Mouse (Mus musculus): ENCODE results near the gene Slc10a4. TPM values are rescaled to one million over a fixed set of nuclear protein-coding genes. Genes with fewer than 3 reads are reported as not detected.
"Not testable (repeated sequence)": the region's sequence is repeated elsewhere in the genome, so short reads cannot be mapped to it uniquely, and the experiment has no call there.

The Slc10a4 gene
- total RNA-seq, 1 experiment from 2014 or later, result not detected

DNA sequence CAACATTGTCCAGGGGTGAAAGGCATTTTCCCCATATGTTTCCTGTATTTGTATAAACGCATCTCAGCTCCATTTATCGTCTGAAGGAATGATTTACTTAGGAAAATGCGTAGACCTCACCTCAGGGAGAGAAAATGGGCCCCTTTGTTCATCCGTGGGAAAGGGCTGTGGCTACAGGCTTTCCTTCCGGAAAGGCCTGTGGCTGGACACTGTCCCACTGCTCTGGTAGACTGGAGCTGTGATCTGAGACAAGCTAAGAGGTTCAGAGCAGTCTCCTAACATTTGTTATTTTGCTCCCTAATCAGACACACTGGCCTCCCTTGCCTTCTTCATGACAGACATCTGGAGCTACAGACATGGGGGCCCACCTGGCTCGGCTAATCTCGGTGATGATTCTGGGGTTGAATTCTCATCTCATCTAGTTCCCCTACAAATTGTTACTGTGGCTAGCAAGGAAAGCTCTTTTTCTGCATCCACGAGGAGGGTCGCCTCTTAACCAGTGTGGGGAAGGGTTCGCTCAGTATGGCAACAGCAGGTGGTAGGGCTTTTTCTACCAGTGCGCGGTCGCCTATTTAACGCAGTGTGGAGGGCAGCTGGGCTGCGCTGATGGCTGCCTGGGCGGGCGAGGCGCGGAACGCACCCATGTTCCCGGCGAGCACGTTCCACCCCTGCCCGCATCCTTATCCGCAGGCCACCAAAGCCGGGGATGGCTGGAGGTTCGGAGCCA lies 6.4 kb downstream of the Slc10a4 start:
- ATAC-seq (replicated peaks; ENCODE audit: low read depth, poor library complexity, severe bottlenecking), result not testable (repeated sequence)

DNA sequence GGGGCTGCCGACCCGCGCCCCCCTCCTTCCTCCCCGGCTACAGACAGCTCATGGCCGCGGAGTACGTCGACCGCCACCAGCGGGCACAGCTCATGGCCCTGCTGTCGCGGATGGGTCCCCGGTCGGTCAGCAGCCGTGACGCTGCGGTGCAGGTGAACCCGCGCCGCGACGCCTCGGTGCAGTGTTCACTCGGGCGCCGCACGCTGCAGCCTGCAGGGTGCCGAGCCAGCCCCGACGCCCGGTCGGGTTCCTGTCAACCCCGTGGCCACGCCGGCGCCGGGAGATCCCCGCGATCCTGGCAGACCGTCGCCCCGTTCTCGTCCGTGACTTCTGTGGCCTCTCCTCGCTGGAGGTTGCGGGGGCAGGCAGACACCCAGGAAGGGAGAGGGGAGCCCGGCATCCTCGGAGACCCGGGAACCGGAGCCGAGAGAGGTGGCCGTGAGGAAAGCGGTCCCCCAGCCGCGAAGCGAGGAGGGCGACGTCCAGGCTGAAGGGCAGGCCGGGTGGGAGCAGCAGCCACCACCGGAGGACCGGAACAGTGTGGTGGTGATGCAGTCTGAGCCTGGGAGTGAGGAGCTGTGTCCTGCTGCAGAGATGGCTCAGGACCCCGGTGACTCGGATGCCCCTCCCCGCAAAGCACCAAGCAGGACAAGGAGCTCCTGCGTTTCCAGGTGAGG lies 7.1 kb downstream of the Slc10a4 start:
- peak; percentile 42 for ATAC-seq (replicated peaks; ENCODE audit: low read depth, poor library complexity, severe bottlenecking)

DNA sequence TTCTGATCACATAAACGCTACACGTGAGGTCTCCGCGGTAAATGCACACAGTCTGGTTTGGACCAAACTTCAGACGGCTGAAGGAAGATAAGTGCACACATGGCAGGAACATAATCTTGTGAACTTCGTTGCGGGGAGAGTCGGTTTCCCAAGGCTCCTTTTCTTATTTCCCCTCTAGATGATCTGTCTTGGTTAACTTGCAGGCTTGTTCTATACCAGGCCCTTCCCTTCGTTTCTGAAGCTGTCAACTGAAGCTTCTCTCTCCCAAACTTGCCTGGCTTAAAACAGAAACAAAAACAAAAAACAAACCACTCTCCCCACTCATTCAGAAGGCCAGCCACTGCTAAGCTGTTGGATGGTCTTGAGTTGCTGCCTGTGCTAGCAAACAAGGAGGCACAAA lies 8.1 kb downstream of the Slc10a4 start:
- ATAC-seq (replicated peaks; ENCODE audit: low read depth, poor library complexity, severe bottlenecking), result no peak

DNA sequence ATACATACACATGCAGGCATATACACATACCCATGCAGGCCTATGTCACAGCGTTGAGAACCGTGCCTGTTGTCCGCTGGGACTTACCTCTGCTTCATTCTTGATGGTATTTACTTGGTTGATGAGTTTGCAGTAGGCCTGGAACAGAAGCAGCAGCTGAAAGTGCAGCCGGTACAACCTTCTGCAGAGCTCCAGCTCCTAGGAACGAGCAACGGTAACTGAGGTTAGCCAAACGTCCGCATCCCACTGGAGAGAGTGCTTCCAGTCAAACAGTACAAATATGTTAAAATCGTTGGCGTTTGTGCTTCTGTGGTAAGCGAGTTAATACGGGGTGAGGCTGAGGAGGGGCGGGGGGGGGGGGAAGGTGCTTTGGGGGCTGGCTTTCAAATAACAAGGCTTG lies 17.1 kb downstream of the Slc10a4 start:
- ATAC-seq (replicated peaks; ENCODE audit: low read depth, poor library complexity, severe bottlenecking), result no peak

DNA sequence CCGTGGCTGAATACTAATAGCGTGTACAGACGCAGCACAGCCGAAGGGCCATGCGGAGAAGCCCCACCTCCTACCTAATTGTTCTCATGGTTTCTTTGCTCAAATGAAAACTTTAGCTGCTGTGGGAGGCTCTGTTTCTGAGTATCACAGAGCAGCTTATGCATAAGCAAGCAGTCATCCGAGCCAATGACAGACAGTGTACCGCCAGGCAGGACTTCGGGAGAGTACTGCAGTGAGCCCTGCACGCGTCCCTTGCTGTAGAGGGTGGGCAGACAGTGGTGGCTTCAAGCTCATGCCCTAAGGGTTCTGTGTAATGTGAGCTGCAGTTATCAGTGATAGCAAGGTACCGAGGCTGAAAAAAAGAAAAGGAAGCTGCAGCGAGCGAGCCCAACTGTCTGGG lies 22.0 kb downstream of the Slc10a4 start:
- no peak for ATAC-seq (replicated peaks; ENCODE audit: low read depth, poor library complexity, severe bottlenecking)

DNA sequence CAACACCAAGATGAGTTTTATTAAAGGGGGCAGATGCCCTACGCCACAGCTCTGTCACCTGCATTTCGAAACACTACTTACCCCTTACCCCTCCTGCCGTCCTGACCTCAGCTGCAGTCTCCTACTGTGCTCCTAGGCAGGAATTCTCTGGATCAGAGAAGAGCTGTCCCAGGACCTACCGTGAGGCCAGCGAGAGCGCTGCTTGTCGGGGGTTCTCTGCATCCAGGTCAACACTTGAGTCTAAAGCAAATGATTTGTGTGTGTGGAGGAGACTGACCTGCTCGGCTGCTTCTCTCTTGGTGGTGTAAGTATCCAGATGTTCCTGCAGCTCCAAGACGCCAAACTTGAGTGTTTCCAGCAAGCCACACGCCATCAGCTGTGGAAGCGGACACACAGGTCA lies 25.8 kb downstream of the Slc10a4 start:
- no peak for ATAC-seq (replicated peaks; ENCODE audit: low read depth, poor library complexity, severe bottlenecking)

DNA sequence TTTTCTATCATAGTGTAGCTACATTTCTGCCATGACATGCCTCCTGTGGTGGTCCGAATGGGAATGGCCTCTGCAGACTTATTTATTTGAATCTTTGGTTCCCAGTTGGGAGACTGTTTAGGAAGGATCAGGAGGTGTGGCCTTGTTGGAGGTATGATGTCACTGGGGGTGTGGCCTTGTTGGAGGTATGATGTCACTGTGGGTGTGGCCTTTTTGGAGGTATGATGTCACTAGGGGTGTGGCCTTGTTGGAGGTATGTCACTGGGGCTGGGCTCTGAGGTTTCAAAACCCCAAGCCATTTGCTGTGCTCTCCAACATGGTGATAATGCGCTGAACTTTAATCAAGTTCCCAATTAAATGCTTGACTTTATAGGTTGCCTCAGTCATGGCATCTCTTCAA lies 37.4 kb downstream of the Slc10a4 start:
- ATAC-seq (replicated peaks; ENCODE audit: low read depth, poor library complexity, severe bottlenecking), result no peak

DNA sequence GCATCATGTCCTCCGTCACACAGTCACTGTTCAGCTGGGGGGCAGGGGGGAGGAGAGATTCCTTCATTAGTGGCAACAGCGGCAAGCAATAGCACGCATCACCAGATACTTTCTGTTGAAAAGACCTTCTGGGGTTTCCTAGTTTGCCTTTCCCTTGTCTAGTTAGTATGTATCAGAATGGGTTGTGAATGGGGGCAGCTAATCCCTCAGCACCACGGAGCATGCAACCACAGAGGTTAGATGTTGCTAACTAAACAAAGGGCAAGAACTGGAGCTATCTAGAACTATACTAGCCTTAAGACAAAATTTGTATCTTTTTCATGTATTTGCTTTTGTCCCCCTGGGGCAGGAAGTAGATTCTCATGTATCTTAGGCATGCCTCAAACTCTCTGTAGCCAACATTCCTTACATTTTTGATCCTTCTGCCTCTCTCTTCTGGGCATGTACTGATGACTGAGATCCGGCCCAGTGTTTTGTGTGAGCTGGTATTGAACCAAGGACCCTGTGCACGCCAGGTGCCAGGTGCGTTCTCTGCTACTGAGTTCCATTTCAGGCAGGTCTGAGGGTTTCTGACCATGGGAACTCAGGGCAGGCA lies 41.1 kb downstream of the Slc10a4 start:
- no peak for ATAC-seq (replicated peaks; ENCODE audit: low read depth, poor library complexity, severe bottlenecking)

DNA sequence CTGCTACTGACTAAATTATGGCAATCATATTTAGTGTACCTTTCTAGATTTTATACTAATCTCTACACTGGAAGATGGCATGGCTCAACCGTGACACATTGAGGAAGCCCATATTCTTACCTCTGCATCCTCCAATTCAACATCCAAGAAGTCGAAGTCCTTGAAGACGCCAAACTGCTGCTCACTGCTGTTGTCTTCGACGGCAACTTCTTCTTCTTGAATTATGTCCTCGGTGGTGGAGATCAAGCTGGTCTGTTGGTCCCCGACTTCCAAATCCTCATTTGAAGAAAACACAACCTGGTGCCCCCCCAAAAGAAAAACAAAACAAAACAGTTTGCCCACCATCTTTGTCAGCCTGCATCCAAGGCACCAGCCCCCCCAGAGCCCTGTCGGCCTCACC lies 47.2 kb downstream of the Slc10a4 start:
- ATAC-seq (replicated peaks; ENCODE audit: low read depth, poor library complexity, severe bottlenecking), result no peak

DNA sequence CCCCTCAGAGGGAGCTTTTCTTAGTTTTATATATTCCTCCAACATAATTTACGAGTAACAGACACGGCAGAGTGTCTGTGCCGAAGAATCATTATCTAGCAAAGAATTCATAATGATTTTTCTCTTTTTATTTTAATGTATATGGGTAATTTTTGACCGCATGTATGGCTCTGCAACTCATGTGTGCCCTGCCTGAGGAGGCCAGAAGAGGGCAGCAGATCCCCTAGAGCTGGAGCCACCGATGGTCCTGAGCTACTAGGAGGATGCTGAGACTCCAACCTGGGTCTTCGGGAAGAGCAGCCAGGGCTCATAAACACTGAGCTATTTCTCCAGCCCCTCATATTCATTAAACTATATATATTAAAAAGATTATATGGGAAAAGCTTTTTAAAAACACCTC lies 49.8 kb downstream of the Slc10a4 start:
- no peak for ATAC-seq (replicated peaks; ENCODE audit: low read depth, poor library complexity, severe bottlenecking)

DNA sequence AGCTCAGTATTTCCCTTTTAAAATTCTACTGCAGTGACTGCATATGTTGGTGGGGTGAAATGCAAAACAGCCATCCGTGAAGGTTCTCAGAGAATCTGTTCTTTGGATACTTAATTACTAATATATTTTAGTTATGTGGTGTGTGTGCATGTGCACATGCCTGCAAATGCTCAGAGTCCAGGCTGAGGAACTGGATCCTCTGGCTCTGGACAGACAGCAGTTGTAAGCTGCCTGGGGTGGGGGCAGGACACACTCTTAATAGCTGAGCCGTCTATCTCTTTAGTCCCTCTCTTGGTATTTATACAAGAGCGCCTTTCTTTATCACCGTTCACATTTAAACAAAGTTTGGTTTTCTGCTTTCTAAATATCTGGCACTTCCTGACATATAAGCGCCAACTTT lies 50.3 kb downstream of the Slc10a4 start:
- ATAC-seq (replicated peaks; ENCODE audit: low read depth, poor library complexity, severe bottlenecking), result no peak

DNA sequence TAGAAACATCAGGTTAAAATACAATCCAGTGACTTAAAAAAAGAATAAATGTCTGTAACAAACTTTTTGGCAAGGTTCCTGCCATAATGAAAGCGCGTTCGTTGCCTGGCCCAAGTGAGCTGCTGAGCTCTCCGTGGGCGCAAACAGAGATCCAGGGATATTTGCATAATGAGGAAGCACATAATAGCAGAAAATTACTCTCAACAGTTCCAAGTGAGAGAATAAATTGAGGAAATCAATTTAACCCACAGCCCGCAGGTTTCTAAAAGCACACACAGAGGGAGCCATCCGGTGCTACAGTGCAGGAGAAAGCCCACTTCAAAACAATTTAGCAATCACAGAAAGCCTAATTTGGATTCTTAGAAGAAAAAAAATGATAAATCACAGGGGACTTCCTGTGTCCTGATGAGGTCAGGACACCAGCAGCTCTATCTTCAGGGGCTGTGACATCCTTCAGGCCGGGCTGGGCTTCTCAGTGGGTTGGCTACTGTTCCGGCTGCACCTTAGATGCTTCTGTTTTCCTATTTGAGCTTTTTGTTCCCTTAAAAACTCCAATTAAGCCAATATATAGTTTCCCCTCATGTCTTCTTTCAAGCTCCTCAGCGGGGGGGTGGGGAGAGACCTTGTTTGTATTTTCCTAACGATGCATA lies 54.9 kb downstream of the Slc10a4 start:
- no peak for ATAC-seq (replicated peaks; ENCODE audit: low read depth, poor library complexity, severe bottlenecking)

Other genes with a start within 250 kb of the Slc10a4 start
- gene Tec, start 138.4 kb upstream of the Slc10a4 start, total RNA-seq (2017), result 47.5 and 57.8 TPM in 2 replicates
- gene Slain2, start 92.6 kb upstream of the Slc10a4 start, total RNA-seq (2017), result 44.3 and 58.4 TPM in 2 replicates
- gene Gm10135, start 32.2 kb upstream of the Slc10a4 start, total RNA-seq (2017), result not detected in 2 replicates
- 85.1 and 92.0 TPM in 2 replicates for gene Fryl, start 249.7 kb downstream of the Slc10a4 start, total RNA-seq (2017)

All from common myeloid progenitor, adult 5-6 weeks (primary cell).